Mouse (Mus musculus) testis, adult 10 weeks (tissue): Measurements from ENCODE around the gene Bglap3. TPM values are rescaled to one million over a fixed set of nuclear protein-coding genes. Genes with fewer than 3 reads are reported as not detected.

Experiments
- polyA plus RNA-seq: library from polyadenylated mRNA; stranded (reverse); fragments of 350-450 nt; fragmentation: Illumina TruSeq; extraction: RNeasy Lipid Tissue Mini Kit (QIAGEN cat#74804); gene quantifications from one replicate; pipeline ENCODE4 v1.2.3, GENCODE M21; 2014; ENCODE audit warnings: low read depth, low replicate concordance

Bglap3 gene
- not detected for polyA plus RNA-seq

DNA sequence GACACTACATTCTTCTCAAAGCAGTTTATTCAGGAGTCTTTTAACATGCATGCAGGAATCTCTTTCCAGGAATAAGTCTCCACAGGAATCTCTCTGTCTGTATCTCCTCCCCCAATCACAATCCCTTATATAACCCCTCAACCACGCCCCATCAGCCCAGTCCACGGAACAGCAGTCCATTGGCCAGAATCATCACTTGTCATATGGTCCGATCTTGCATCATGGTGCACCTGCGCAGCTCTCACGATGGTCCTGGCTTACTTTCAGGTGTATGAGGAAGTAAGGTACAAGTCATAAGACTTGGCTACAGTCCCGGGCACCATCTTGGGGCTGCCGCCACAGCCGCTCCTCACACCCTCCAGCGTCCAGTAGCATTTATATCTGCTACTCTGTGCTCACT is at the start of gene Bglap3:
Gene Bglap3 (minus strand): TSS at position 101 of the 400 bp plus-strand sequence.

DNA sequence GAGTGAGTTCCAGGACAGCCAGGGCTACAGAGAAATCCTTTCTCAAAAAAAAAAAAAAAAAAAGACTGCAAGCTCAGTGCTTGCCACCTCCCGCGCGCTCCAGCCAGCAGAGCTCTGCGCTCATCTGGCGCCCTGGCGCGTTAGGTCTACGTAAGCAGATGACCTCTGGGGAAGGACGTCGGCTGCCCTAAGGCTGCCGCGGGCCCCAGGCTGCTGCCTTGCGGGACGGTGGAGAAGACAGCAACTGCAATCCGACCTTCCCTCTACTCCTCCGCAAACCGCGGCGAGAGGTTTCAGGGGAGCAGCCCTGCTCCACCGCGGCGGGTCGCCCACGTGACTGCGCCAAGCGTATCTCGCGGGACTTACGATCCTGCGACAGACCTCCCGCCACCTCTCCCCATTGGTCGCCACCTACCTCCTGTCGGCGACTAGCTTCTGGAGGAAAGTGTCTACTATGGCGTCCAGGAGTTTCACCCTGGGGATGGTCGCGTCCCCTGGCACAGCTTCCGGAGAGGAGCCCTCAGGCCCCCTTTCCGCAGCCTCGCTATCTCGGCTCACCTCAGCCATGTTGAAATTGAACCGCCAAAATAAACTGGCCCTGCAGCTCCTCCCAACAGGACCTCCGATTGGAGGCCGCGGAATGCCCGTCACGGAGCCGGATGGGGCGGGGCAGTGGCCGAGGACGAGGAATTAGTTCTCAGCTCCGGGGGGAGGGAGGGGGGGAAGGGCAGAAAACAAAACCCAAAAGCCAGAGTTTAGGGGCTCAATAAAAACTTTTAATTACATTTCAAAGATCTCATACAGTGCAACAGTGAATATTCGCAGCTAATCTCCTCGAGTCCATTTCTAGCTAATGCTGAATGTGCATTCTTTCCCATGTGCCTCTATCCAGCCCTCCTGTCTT is 37.5 kb upstream of the Bglap3 start, which contains the start of gene Pmf1:
Gene Pmf1 (minus strand): TSS at position 591 of the 904 bp plus-strand sequence.

DNA sequence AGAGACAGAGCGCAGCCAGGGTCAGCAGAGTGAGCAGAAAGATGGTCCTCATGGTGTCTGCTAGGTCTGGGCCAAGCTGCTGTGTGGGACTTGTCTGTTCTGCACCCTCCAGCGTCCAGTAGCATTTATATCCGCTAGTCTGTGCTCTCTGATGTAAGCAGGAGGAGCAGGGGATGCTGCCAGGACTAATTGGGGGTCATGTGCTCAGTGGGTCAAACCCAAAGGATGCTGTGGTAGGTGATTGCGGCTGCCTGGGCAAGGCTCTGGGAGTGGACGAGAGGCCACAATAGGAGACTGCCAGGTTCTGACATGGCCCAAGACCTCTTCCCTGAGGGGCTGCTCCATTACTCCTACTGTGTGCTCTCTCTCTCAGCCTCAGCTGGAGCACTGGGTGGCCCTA is 11.8 kb upstream of the Bglap3 start, which contains the start of gene Bglap:
Gene Bglap (minus strand): TSS at position 101 of the 400 bp plus-strand sequence.

DNA sequence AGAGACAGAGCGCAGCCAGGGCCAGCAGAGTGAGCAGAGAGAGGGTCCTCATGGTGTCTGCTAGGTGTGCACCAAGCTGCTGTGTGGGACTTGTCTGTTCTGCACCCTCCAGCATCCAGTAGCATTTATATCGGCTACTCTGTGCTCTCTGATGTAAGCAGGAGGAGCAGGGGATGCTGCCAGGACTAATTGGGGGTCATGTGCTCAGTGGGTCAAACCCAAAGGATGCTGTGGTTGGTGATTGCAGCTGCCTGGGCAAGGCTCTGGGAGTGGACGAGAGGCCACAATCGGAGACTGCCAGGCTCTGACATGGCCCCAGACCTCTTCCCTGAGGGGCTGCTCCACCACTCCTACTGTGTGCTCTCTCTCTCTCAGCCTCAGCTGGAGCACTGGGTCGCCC is 6.1 kb upstream of the Bglap3 start, which contains the start of gene Bglap2:
Gene Bglap2 (minus strand): TSS at position 101 of the 400 bp plus-strand sequence.

DNA sequence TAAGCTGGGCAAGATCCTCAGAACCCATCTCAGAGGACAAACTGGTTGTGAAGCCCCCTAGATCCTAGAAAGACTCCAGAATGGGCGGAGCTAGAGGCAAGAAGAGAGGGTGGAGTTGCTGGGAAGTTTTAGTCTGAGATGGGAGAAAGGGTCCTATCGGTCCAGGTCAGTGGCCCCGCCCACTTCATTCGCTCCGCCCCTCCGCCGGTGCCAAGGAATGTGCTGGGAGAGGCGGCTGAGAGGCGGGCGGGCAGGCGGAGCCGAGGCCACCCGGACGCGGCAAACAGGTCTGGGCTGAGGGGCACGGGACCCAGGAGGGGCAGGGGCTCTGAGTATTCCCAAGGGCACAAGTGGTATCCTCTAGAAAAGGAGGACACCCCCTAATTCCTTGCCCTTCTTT is 8.2 kb downstream of the Bglap3 start, which contains the start of gene Paqr6:
Gene Paqr6 (plus strand): TSS at position 248 of the 400 bp plus-strand sequence.

DNA sequence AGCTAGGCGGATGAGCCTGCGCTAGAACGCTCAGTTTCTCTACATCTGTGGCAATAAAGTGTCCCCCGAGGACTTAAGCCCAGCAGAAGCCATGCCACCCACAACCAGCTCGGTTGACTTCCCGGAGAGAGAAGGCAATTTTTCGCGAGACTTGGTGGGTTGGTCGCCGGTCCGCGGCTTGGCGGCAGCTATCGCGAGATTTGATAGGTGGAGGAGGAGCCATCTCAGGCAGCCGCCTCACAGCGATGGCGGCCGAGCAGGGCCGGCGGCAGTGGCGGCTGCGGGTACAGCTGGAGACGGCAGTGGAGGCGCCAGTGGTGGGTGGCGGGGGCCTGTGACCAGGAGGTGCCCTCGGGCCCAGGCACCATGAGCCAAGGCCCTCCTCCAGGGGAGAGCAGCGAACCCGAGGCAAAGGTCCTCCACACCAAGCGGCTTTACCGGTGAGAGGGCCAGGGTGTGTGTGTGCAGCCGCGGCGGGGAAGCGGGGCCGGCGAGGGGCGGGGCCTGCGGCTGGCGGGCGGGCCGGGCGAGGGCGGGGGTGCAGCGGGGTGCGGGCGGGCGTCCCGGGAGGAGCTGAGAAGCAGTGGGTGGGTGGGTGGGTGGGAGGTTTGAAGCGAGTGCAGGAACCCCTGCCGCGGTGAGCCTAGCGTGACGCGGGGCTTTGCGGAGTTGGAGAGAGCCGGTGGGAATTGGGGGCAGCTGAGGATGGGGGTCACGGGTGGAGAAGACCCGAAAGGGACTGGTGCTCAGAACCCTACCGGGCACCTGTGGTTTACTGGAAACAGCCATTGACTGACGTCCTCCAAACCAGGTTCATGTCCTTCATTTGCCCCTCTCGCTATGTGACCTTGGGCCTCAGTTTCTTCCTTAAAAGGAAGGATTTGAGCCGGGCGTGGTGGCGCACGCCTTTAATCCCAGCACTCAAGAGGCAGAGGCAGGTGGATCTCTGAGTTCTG is 36.2 kb downstream of the Bglap3 start, which contains the start of the genes Tmem79 and Smg5:
Gene Tmem79 (minus strand): TSS at position 91 of the 956 bp plus-strand sequence.
Gene Smg5 (plus strand): TSS at position 203 of the 956 bp plus-strand sequence.

DNA sequence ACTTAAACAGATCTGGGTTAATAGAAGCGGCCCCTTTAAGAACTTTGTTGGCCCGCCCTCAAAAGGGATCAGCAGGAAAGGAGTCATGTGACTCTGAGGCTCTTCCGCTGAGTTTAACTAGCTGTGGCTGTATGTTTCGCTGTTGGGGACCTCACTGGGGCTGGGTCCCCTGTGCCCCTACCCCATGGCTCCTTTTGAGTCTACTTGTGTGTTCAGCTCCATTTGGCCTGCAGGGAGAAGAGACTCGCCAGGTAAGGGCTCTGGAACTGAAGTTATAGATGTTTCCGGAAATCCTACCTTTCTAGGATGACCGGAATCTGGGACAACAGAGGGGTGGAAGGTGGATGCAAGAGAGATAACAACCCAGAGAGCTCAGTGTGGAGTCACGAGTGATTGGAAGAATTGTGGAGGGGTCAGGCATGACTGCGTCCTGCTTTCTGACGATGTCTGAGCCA is 47.6 kb downstream of the Bglap3 start, which contains the start of gene Glmp:
Gene Glmp (plus strand): TSS at position 73 of the 455 bp plus-strand sequence.

Other genes starting within 250 kb of the Bglap3 start
- 2.4 TPM for gene Mef2d, start 230.4 kb downstream of the Bglap3 start, polyA plus RNA-seq
- gene Rhbg, start 118.0 kb downstream of the Bglap3 start, polyA plus RNA-seq, result not detected
- gene Gm38392, start 85.5 kb downstream of the Bglap3 start, polyA plus RNA-seq, result 1.2 TPM
- 355 TPM for gene Tsacc, start 75.7 kb downstream of the Bglap3 start, polyA plus RNA-seq
- gene Cct3, start 75.6 kb downstream of the Bglap3 start, polyA plus RNA-seq, result 308 TPM
- 0.70 TPM for gene Glmp, start 47.7 kb downstream of the Bglap3 start, polyA plus RNA-seq
- gene Tmem79, start 36.6 kb downstream of the Bglap3 start, polyA plus RNA-seq, result 0.62 TPM
- 87.4 TPM for gene Smg5, start 36.5 kb downstream of the Bglap3 start, polyA plus RNA-seq
- gene Paqr6, start 8.2 kb downstream of the Bglap3 start, polyA plus RNA-seq, result 0.83 TPM
- gene Bglap2, start 6.0 kb upstream of the Bglap3 start, polyA plus RNA-seq, result not detected
- gene Bglap, start 11.7 kb upstream of the Bglap3 start, polyA plus RNA-seq, result not detected
- 3.5 TPM for gene Pmf1, start 37.6 kb upstream of the Bglap3 start, polyA plus RNA-seq
- 5.8 TPM for gene Slc25a44, start 52.4 kb upstream of the Bglap3 start, polyA plus RNA-seq
- 17.0 TPM for gene Sema4a, start 88.4 kb upstream of the Bglap3 start, polyA plus RNA-seq
- 0.32 TPM for gene Lmna, start 137.2 kb upstream of the Bglap3 start, polyA plus RNA-seq
- 1.4 TPM for gene Mex3a, start 159.7 kb upstream of the Bglap3 start, polyA plus RNA-seq
- gene Rab25, start 175.6 kb upstream of the Bglap3 start, polyA plus RNA-seq, result not detected
- 2.0 TPM for gene Lamtor2, start 180.3 kb upstream of the Bglap3 start, polyA plus RNA-seq
- gene Ubqln4, start 181.0 kb upstream of the Bglap3 start, polyA plus RNA-seq, result 11.9 TPM
- 32.1 TPM for gene Ssr2, start 203.1 kb upstream of the Bglap3 start, polyA plus RNA-seq
- 31.6 TPM for gene Arhgef2, start 233.2 kb upstream of the Bglap3 start, polyA plus RNA-seq